Mouse (Mus musculus) lung, adult 18-20 months (tissue): ENCODE results near the gene Cypt4.
"Not testable (repeated sequence)": the region's sequence is repeated elsewhere in the genome, so short reads cannot be mapped to it uniquely, and the experiment has no call there.

Source experiments
- DNase-seq, 2 experiments: peaks; one replicate each; pipeline ENCODE4 v3.0.0; 2022; ENCODE audit warnings: mixed read lengths in 2 of 2

The Cypt4 gene

DNA sequence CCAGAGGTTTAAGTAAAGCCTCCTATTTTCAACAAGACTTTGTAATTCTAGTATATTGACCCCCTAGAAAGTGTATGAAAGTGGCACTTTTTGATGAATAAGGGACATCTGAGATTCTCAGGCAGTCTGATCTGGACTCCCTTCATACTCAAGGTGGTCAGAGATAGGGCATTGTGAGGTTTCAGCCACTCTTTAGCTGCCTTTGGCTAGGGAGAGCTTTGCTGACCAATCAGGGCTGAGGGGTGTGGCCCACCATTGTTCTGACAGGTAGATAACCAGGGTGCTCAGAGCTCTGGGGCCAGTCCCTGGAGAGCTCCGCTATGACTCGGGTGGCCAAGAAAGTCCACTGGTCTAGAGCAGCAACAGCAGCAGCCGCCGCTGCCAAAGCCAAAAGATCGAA, at the start of gene Cypt4:
TSS of gene Cypt4 (plus strand) at position 301 of the 400 bp plus-strand sequence.
- DNase-seq, result no peak

GRCm38 (mm10) chr9:24637341-24637740, 12.3 kb downstream of the Cypt4 start:
- not testable (repeated sequence) for DNase-seq
